Mouse (Mus musculus) embryo, embryonic 10.5 days (tissue): ENCODE results near the gene Krtap22-2.
"Not testable (repeated sequence)": the region's sequence is repeated elsewhere in the genome, so short reads cannot be mapped to it uniquely, and the experiment has no call there.

ENCODE experiments used
- DNase-seq: peaks from one replicate; pipeline ENCODE4 v3.0.0-alpha.2; 2015; ENCODE audit warnings: low spot score

Krtap22-2 gene

DNA sequence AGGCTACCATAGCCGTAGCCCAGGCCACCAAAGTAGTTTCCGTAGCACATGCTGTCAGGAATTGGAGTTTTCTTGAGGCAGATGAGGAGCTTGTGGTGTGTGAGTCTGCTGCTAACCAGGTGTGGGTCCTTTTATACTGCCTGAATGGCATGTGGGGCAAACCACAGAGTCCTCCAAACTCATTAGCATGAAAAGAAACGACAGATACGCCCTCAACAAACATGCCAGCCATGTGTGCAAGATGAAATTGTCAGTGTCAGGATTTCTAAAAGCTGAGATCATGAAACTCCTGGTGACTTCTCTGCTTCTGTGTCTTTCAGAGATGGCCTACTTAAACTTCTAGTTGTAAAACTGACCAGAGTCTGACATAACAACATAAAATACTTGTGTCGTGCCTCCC lies at the start of gene Krtap22-2:
TSS of gene Krtap22-2 (minus strand) at position 101 of the 400 bp plus-strand sequence.
- no peak for DNase-seq

DNA sequence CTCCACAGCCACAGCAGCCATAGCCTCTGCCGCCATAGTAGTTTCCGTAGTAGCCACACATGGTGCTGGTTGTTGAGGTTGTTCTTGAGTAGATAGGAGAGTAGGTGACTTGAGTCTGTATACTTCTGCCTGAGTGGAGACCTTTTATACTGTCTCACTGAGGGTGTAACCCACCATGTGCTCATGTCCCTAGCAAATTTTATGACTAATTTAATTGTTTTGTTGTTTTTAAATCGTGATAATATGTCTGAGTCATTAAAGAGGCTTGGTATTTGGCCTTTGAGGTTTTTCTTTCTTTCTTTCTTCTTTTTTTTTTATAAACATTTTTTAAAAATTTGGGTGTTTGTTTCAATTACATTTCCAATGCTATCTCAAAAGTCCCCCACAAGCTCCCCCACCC lies 37.2 kb upstream of the Krtap22-2 start, which contains the start of gene Krtap6-5:
TSS of gene Krtap6-5 (minus strand) at position 101 of the 400 bp plus-strand sequence.
- no peak for DNase-seq

DNA sequence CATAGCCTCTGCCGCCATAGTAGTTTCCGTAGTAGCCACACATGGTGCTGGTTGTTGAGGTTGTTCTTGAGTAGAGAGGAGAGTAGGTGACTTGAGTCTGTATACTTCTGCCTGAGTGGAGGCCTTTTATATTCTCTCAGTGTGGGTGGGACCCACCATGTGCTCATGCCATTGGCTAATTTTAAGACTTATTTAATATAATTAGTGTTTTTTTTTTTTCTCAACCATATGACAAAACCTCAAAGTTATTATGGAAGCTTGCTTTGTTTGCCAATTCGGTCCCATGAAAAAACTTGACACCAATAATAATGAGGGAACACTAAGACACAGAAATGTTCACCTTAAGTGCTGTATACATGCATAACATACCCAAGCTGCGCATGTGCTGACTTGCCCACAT lies 30.8 kb upstream of the Krtap22-2 start, which contains the start of gene Gm10228:
TSS of gene Gm10228 (minus strand) at position 101 of the 400 bp plus-strand sequence.
- DNase-seq, result not testable (repeated sequence)

DNA sequence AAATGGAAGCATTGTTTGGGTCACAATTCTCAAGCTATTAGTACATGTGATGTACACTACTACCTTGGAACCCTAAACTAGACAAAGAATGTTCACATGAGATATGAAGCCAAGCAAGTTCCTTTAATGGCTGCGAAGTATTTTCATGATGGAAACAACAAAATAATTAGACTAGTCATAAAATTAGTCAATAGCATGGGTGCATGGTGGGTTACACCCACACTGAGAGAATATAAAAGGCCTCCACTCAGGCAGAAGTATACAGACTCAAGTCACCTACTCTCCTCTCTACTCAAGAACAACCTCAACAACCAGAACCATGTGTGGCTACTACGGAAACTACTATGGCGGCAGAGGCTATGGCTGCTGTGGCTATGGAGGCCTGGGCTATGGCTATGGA lies 20.8 kb upstream of the Krtap22-2 start, which contains the start of gene Krtap6-1:
TSS of gene Krtap6-1 (plus strand) at position 301 of the 400 bp plus-strand sequence.
- DNase-seq, result not testable (repeated sequence)

DNA sequence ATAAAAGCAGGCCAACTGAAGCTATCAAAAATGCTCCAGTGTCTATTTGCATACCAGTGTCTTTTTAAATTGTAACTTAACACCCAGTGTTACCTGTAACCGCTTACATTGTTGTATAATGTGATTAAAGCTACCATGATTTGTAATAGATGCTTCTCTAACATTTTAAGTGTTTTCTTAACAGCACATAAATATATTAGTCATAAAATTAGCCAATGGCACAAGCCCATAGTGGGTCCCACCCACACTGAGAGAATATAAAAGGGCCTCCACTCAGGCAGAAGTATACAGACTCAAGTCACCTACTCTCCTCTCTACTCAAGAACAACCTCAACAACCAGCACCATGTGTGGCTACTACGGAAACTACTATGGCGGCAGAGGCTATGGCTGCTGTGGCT lies 4.4 kb upstream of the Krtap22-2 start, which contains the start of gene Gm10229:
TSS of gene Gm10229 (plus strand) at position 301 of the 400 bp plus-strand sequence.
- not testable (repeated sequence) for DNase-seq

DNA sequence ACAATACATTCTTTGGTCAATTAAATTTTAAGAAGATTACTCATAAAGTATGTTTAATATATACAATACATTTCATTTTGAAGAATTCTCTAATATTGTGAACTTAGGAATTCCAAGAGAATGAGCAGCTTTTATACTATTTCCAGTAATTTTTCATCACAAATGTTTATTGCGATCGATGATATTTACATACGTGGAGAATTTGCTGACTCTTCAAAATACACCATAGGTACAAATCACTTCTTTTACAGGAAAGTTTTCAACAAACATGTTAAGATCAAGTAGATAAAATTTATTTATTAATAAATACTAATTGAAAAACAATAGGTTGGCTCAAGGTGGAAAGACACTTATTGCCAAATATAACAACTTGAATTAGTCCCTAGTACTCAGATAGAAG lies 3.4 kb upstream of the Krtap22-2 start:
- DNase-seq, result no peak

DNA sequence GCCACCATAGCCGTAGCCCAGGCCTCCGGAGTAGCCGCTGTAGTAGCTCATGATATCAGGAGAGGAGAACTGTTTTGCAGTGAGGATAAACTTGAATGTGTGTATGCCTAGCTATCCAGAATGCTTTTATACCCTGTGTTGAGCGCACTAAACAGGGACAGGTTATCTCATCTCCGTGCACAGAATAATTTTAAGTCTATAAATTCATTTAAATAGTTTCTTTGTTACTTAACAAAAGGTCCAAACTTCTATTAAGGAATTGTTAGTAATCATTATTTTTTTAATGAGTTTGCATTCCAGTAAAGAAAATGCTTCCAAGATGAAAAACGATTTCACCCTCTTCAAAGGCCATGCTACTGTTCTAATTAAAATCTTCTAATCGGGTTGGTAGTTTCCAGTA lies 47.8 kb downstream of the Krtap22-2 start, which contains the start of gene Krtap16-3:
TSS of gene Krtap16-3 (minus strand) at position 101 of the 400 bp plus-strand sequence.
- no peak for DNase-seq
